Mouse (Mus musculus) bone marrow macrophage, adult 2 months (primary cell): Measurements from ENCODE around the gene Tenm4.

ENCODE experiments used
- CTCF ChIP-seq: IDR thresholded peaks from 2 replicates; pipeline ENCODE4 v1.5.1; 2012; ENCODE audit warnings: low read depth, mild to moderate bottlenecking, low read length, moderate library complexity
- POLR2A ChIP-seq: IDR thresholded peaks from 2 replicates; pipeline ENCODE4 v1.6.1; 2012; ENCODE audit warnings: mild to moderate bottlenecking, low read depth, low read length, borderline replicate concordance

DNA sequence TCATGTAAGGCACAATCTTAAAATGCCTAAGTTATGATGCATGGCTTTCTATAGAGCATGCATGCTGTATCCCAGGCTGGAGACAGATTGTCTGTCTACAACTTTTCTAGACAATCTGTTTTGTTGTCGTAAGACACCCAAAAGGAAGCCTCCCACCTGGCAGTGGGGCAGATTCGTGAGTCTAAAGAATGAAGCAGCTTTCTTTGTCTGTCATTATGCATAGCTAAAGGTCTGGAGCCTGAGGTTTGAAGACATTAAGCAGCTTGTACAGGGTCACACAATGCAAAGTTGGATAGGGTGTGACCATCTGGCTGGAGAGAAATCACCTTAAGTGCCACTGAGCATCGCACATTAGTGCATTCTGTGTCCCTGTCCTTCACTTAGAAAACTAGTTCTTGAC lies 648.5 kb downstream of the Tenm4 start:
- no peak for TF ChIP-seq CTCF
- TF ChIP-seq POLR2A: no peak
